Mouse (Mus musculus): ENCODE measurements around the gene Anks1. TPM values are rescaled to one million over a fixed set of nuclear protein-coding genes. Genes with fewer than 3 reads are reported as not detected.

Anks1 gene
- polyA plus RNA-seq, 1 experiment from 2014 or later = 46.9 TPM

DNA sequence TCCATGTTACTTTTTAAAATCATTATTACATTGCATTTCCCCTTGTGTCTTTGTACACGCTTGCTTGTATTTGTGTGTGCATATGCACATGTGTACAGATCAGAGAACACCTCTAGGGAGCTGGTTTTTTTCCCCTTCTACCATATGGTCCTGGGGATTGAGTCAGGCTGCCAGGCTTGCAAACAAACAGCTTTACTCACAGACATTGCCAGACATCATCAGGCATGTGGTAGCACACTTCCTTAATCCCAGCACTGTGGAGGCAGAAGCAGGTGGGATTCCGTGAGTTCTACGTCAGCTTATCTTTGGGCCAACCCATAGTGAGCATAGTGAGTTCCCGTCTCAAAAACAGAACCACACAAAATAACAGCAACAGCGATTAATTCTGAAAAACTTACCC, 137.9 kb downstream of the Anks1 start:
- no peak overlapping the region for H3K27ac ChIP-seq (ENCODE audit: low read depth, low read length)
- H3K9me3 ChIP-seq (ENCODE audit: control insufficient read depth, low read length) = no peaks in the 10 kb centered on the region
- DNase-seq (ENCODE audit: low spot score) (no peak), ATAC-seq (ENCODE audit: insufficient read depth, low FRiP score, low TSS enrichment) (no peak)
- H3K4me1 ChIP-seq (ENCODE audit: control insufficient read depth, insufficient read depth, low read length) = peaks cover 4% of the 10 kb centered on the region; the same call in 1 of the 2 replicates
- peaks cover 5% of the 10 kb centered on the region for H3K36me3 ChIP-seq (ENCODE audit: control insufficient read depth, insufficient read depth, low read length)
- WGBS = 96% methylated on average over 5 of the region's 5 CpGs
- H3K9ac ChIP-seq (ENCODE audit: low read length) = no peak overlapping the region
- H3K4me2 ChIP-seq (ENCODE audit: low read depth) = no peak overlapping the region
- H3K4me3 ChIP-seq (ENCODE audit: low read depth, low read length) = no peak overlapping the region
- H3K27me3 ChIP-seq (ENCODE audit: control insufficient read depth, insufficient read depth, low read length) = no peaks in the 10 kb centered on the region

- no peaks in the 10 kb centered on the region for H3K27me3 ChIP-seq (ENCODE audit: control insufficient read depth, insufficient read depth, low read length)
- no peak for ATAC-seq (ENCODE audit: insufficient read depth, low FRiP score, low TSS enrichment)
- 75% methylated on average over 5 of the region's 5 CpGs for WGBS
- H3K9ac ChIP-seq (ENCODE audit: low read length) = no peak overlapping the region
- no peak overlapping the region for H3K4me3 ChIP-seq (ENCODE audit: low read depth, low read length)
- H3K9me3 ChIP-seq (ENCODE audit: control insufficient read depth, low read length) = no peaks in the 10 kb centered on the region
- H3K4me2 ChIP-seq (ENCODE audit: low read depth) = no peak overlapping the region
- H3K4me1 ChIP-seq (ENCODE audit: control insufficient read depth, insufficient read depth, low read length) = 0 out of 2 replicates have a peak, but pooled peaks cover 3% of the 10 kb centered on the region
- no peak for DNase-seq (ENCODE audit: low spot score)
- peaks cover 5% of the 10 kb centered on the region; the same call in 1 of the 2 replicates for H3K36me3 ChIP-seq (ENCODE audit: control insufficient read depth, insufficient read depth, low read length)
- H3K27ac ChIP-seq (ENCODE audit: low read depth, low read length) = no peak overlapping the region
These were observed 138.4 kb downstream of the Anks1 start for GRCm38 (mm10) chr17:28047520-28047919.

DNA sequence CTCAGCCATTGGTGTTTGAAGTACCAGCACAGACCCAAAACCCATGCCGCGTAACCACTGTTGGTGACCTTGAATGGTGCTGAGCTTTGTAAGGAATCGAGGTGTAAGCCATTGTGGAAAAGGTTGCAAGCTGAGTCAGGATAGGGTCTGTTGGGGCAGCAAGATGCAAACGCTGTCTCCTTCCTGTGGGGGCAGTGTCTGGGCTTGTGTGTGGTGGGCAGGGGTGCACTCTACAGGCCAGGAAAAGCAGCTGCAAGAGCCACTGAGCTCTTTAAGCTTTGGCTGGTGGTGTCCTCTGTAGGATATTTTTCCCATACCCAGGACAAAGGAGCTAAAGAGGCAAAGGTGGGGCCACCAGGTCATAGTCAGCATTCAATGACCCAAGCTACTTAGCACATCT, 139.3 kb downstream of the Anks1 start:
- peak; percentile 65 for DNase-seq (ENCODE audit: low spot score)
- H3K27ac ChIP-seq (ENCODE audit: low read depth, low read length) = no peak overlapping the region
- H3K27me3 ChIP-seq (ENCODE audit: control insufficient read depth, insufficient read depth, low read length) = no peaks in the 10 kb centered on the region
- WGBS = 50% methylated on average over 4 of the region's 4 CpGs
- no peak; the same call in 1 of the 2 replicates for ATAC-seq (ENCODE audit: insufficient read depth, low FRiP score, low TSS enrichment)
- no peaks in the 10 kb centered on the region for H3K9me3 ChIP-seq (ENCODE audit: control insufficient read depth, low read length)
- H3K9ac ChIP-seq (ENCODE audit: low read length) = no peak overlapping the region
- peaks cover 7% of the 10 kb centered on the region; the same call in 1 of the 2 replicates for H3K36me3 ChIP-seq (ENCODE audit: control insufficient read depth, insufficient read depth, low read length)
- H3K4me1 ChIP-seq (ENCODE audit: control insufficient read depth, insufficient read depth, low read length) = 0 out of 2 replicates have a peak, but pooled peaks cover 3% of the 10 kb centered on the region
- H3K4me3 ChIP-seq (ENCODE audit: low read depth, low read length) = no peak overlapping the region
- no peak overlapping the region for H3K4me2 ChIP-seq (ENCODE audit: low read depth)

GRCm38 (mm10) chr17:28050210-28050609, 141.1 kb downstream of the Anks1 start:
- Histone ChIP-seq H3K27ac (ENCODE audit: low read depth, low read length) (no peak overlapping the region), H3K9ac (ENCODE audit: low read length) (no peak overlapping the region), H3K9me3 (ENCODE audit: control insufficient read depth, low read length) (no peaks in the 10 kb centered on the region), H3K4me1 (ENCODE audit: control insufficient read depth, insufficient read depth, low read length) (no peaks in the 10 kb centered on the region), H3K36me3 (ENCODE audit: control insufficient read depth, insufficient read depth, low read length) (peaks cover 7% of the 10 kb centered on the region; the same call in 1 of the 2 replicates), H3K27me3 (ENCODE audit: control insufficient read depth, insufficient read depth, low read length) (no peaks in the 10 kb centered on the region), H3K4me3 (ENCODE audit: low read depth, low read length) (no peak overlapping the region), H3K4me2 (ENCODE audit: low read depth) (no peak overlapping the region)
- DNase-seq (ENCODE audit: low spot score) (no peak), ATAC-seq (ENCODE audit: insufficient read depth, low FRiP score, low TSS enrichment) (no peak)
- 92% methylated on average over 8 of the region's 8 CpGs for WGBS

DNA sequence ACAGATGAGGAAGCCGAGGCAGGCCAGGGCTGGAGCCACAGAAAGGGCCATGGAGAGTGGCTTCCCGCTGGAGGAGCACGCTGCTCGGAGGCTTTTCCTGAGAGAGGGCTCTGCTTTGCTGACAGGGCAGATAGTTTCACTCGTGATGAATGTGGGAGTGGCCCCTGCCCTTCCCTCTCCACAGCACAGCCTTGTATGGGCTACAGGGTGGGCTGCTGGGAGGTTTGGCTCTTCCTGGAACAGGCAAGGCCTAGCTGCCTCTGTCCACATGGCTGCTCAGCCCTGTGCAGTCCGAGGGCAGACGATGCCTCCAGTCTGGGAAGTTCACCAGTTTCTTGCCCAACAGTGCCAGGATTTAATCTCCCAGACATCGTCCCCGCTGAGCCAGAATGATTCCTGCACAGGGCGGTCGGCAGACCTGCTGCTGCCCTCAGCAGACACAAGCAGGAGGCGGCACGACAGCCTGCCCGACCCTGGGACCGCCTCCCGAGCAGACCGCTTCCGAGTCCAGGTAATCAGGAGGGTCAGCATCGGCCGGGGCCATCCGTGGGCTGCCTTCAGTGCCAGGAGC, 143.3 kb downstream of the Anks1 start:
- Histone ChIP-seq H3K4me2 (ENCODE audit: low read depth) (no peak overlapping the region), H3K9me3 (ENCODE audit: control insufficient read depth, low read length) (no peaks in the 10 kb centered on the region), H3K27ac (ENCODE audit: low read depth, low read length) (no peak overlapping the region), H3K27me3 (ENCODE audit: control insufficient read depth, insufficient read depth, low read length) (no peaks in the 10 kb centered on the region), H3K9ac (ENCODE audit: low read length) (no peak overlapping the region), H3K4me3 (ENCODE audit: low read depth, low read length) (no peak overlapping the region), H3K4me1 (ENCODE audit: control insufficient read depth, insufficient read depth, low read length) (no peaks in the 10 kb centered on the region), H3K36me3 (ENCODE audit: control insufficient read depth, insufficient read depth, low read length) (peaks cover 11% of the 10 kb centered on the region; the same call in 1 of the 2 replicates)
- no peak for ATAC-seq (ENCODE audit: insufficient read depth, low FRiP score, low TSS enrichment)
- DNase-seq (ENCODE audit: low spot score) = no peak
- WGBS = 82% methylated on average over 21 of the region's 21 CpGs

DNA sequence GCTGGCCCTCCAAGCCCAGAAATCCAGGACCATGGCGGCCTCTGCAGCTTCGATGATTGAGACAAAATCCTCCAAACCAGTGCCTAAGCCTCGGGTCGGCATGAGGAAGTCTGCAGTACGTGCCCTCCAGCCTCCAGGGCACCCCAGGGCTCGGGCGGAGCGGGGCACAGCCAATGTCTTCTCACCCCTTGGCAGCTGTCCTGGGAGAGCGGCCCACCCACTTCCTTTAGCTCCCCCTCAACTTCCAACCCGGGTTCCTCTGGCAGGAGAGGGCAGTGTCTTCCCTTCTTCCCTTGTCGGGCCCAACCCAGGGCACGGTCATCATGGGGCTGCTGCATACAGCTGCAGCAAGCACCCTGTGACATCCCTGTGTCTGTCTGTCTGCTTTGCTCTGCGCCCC, 149.2 kb downstream of the Anks1 start:
- DNase-seq (ENCODE audit: low spot score) (no peak), ATAC-seq (ENCODE audit: insufficient read depth, low FRiP score, low TSS enrichment) (no peak)
- Histone ChIP-seq H3K27ac (ENCODE audit: low read depth, low read length) (no peak overlapping the region), H3K9ac (ENCODE audit: low read length) (no peak overlapping the region), H3K27me3 (ENCODE audit: control insufficient read depth, insufficient read depth, low read length) (no peaks in the 10 kb centered on the region), H3K4me3 (ENCODE audit: low read depth, low read length) (no peak overlapping the region), H3K36me3 (ENCODE audit: control insufficient read depth, insufficient read depth, low read length) (peaks cover 9% of the 10 kb centered on the region), H3K4me2 (ENCODE audit: low read depth) (no peak overlapping the region), H3K9me3 (ENCODE audit: control insufficient read depth, low read length) (no peaks in the 10 kb centered on the region), H3K4me1 (ENCODE audit: control insufficient read depth, insufficient read depth, low read length) (no peaks in the 10 kb centered on the region)
- 95% methylated on average over 13 of the region's 13 CpGs for WGBS

DNA sequence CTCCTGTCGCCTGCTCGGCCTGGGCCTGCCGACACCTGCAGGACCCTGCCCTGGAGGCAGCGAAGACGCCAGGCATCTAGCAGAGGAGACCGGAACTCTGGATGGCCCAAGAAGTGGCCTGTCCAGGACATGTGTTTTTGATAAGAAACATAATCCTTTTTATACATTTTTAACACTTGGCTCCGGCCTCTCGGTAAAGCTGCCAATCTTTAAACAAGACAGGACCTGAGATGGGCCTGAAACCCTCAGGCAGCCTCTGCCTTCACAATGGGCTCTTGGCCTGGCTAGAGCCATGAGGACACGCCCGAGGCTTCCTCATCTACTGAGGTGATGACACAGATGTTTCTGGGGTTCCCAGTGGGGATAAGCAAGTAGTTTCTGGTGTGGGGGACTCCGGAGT, 151.6 kb downstream of the Anks1 start:
- no peak overlapping the region for H3K9ac ChIP-seq (ENCODE audit: low read length)
- no peaks in the 10 kb centered on the region for H3K4me1 ChIP-seq (ENCODE audit: control insufficient read depth, insufficient read depth, low read length)
- WGBS = 90% methylated on average over 11 of the region's 11 CpGs
- DNase-seq (ENCODE audit: low spot score) = no peak
- no peak overlapping the region for H3K4me2 ChIP-seq (ENCODE audit: low read depth)
- no peaks in the 10 kb centered on the region for H3K27me3 ChIP-seq (ENCODE audit: control insufficient read depth, insufficient read depth, low read length)
- no peaks in the 10 kb centered on the region for H3K9me3 ChIP-seq (ENCODE audit: control insufficient read depth, low read length)
- peaks cover 9% of the 10 kb centered on the region for H3K36me3 ChIP-seq (ENCODE audit: control insufficient read depth, insufficient read depth, low read length)
- ATAC-seq (ENCODE audit: insufficient read depth, low FRiP score, low TSS enrichment) = no peak
- H3K4me3 ChIP-seq (ENCODE audit: low read depth, low read length) = no peak overlapping the region
- no peak overlapping the region for H3K27ac ChIP-seq (ENCODE audit: low read depth, low read length)

DNA sequence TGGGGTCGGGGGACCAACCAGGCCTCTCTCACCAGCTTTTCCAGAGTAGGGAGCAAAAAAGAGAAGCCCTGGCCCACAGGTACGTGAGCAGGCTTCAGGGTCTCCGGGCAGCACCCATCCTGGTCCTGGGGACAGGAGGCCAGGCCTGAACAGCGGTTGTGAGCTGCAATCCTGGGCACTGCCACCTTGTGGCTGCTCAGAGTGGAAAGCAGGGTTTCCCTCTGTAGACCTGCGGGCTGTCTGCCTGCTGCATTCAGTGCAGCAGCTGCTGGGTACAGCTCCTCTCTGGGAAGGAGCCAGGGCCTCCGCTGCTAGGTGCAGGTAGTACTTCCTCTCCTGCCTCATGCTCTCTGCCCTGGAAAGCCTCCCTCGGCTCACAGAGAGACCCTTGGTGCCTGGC, 152.4 kb downstream of the Anks1 start:
- no peak for ATAC-seq (ENCODE audit: insufficient read depth, low FRiP score, low TSS enrichment)
- H3K9ac ChIP-seq (ENCODE audit: low read length) = no peak overlapping the region

DNA sequence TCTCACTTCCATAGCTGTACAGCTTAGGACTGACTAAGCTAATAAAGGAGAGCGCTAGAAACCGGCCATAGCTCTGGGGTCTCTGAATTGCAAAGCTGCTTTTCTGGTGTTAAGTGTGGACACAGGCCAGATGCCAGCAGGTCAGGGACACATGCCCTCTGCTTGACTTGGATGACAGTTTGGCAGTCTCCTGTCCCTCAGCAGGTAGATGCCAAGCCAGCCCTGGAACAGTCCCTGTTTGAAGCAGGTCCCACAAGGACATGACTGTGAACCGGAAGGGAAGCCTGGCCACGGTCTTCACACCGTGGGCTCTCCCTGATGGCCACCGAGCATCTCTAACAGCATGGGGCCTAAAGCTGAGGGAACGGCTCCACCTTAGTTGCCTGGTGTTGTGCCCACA, 153.6 kb downstream of the Anks1 start:
- Histone ChIP-seq H3K4me1 (ENCODE audit: control insufficient read depth, insufficient read depth, low read length) (no peaks in the 10 kb centered on the region), H3K27me3 (ENCODE audit: control insufficient read depth, insufficient read depth, low read length) (no peaks in the 10 kb centered on the region), H3K4me2 (ENCODE audit: low read depth) (no peak overlapping the region), H3K4me3 (ENCODE audit: low read depth, low read length) (no peak overlapping the region), H3K9me3 (ENCODE audit: control insufficient read depth, low read length) (no peaks in the 10 kb centered on the region), H3K9ac (ENCODE audit: low read length) (no peak overlapping the region), H3K36me3 (ENCODE audit: control insufficient read depth, insufficient read depth, low read length) (peaks cover 2% of the 10 kb centered on the region), H3K27ac (ENCODE audit: low read depth, low read length) (no peak overlapping the region)
- ATAC-seq (ENCODE audit: insufficient read depth, low FRiP score, low TSS enrichment) (no peak), DNase-seq (ENCODE audit: low spot score) (no peak)
- WGBS = 89% methylated on average over 7 of the region's 7 CpGs

More for the DNA sequence above, 152.4 kb downstream of the Anks1 start:
- no peak overlapping the region for H3K4me2 ChIP-seq (ENCODE audit: low read depth)
- H3K36me3 ChIP-seq (ENCODE audit: control insufficient read depth, insufficient read depth, low read length) = peaks cover 9% of the 10 kb centered on the region
- no peak overlapping the region for H3K4me3 ChIP-seq (ENCODE audit: low read depth, low read length)
- DNase-seq (ENCODE audit: low spot score) = peak; percentile 41
- no peaks in the 10 kb centered on the region for H3K27me3 ChIP-seq (ENCODE audit: control insufficient read depth, insufficient read depth, low read length)
- no peaks in the 10 kb centered on the region for H3K4me1 ChIP-seq (ENCODE audit: control insufficient read depth, insufficient read depth, low read length)
- no peak overlapping the region for H3K27ac ChIP-seq (ENCODE audit: low read depth, low read length)
- H3K9me3 ChIP-seq (ENCODE audit: control insufficient read depth, low read length) = no peaks in the 10 kb centered on the region
- 58% methylated on average over 7 of the region's 7 CpGs for WGBS

Measured in neural tube, embryonic 11.5 days (tissue).